Mouse (Mus musculus) left cerebral cortex, adult 8-10 months (tissue): Measurements from ENCODE around the gene Amdhd2. TPM values are rescaled to one million over a fixed set of nuclear protein-coding genes. Genes with fewer than 3 reads are reported as not detected.

Experiments used
- DNase-seq, 2 experiments: peaks; one replicate each; pipeline ENCODE4 v3.0.0; 2022; ENCODE audit warnings: low spot score in 2 of 2
- total RNA-seq, 4 experiments: library from RNA; stranded (reverse); gene quantifications; 2 replicates each; pipeline ENCODE4 v1.2.4; 2022

The Amdhd2 gene
- total RNA-seq, 4 experiments from 2014 or later = 34.8 to 48.2 (median 40.3) TPM

DNA sequence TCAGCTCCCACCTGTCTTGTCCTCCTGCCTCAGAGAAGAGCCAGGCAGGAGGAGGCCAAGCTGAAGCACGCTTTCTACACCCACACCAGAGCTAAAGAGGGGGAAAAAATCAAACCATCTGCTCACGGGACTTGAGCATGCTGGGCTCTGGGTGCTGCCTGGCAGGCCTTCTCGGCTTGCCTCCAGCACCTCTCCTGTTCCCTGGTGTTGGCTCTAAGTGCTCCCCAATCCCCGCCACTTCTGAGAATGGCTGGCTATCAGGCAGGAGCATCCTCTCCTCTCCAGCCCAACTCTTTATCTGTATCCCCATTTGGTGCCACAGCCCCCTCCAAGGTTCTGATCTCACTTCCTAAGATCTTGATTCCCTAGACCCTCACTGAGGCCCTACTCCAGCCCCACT lies 35.7 kb upstream of the Amdhd2 start:
- peak in 1 of 2 experiments; percentile 89 for DNase-seq

DNA sequence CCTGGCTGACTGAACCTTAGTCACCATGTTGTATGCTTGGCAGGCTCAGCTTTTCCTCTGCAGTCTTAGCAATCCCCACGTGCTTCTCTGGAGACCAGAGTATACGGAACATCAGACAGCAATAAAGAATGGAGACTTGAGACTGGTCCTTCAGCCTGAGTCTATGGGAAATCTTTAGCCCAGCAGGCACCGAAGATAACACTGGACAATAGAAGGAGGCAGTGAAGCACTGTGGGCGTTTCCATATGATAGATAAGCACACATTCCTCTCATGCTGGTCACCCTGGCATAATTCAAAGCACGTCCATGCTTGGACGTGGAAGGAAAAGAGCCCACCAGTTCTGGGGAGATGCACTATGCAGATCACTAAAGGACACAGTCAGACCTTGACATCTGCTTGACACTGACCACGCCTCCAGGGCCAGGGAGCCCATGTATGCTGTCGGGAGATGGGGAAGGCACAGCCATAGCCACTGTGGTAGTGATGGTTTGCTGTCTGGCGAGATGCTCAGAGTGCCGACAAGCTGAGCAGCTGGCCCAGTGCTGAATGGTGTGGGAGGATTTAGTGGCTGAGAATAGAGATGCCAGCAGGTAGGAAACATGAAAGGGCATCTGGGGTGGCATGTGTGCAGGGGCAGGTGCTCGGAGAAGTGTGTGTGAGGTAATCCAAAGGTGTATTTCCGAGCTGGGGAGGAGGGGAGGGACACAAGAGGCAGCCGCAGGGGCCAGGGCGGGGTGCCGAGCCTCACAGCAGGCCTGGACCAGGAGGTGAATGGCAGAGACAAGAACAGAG lies 33.7 kb upstream of the Amdhd2 start:
- peak in 1 of 2 experiments; percentile 70 for DNase-seq

DNA sequence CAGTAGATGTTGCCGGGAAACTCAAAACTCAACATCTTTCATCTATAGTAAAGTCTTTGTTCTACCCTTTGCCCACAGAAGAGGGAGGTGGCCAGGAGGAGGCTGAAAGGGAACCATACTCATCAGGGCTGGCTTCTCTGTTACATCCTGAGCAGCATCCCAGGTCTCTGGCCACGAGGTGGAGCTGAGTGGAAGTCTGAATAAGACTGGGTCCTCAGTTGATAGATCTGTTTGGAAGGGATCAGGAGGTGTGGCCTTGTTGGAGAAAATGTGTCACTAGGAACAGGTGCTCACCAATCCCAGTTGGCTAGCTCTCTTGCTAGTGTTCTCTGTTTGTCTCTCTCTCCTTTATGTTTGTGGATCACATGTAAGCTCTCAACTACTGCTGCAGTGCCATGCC lies 31.8 kb upstream of the Amdhd2 start:
- no peak for DNase-seq

DNA sequence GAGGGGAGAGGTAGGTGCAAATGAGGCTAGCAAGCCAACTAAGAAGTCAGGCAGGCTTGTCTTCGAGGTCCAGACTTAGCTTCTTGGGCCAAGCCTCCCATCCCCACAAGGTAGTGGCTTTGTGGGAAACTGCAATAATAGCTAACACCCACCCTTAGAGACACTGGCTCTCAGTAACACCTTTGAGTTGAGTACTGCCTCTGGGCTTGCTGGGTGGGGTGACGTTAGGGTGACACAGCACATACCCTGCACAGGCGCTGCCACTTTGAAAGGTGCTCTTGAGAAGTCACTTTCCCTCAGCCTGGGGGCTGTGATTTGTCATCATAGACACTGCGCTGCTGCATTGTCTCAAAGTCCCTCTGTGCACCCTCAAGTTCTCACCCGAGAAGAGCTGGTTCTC lies 30.2 kb upstream of the Amdhd2 start:
- DNase-seq = no peak

DNA sequence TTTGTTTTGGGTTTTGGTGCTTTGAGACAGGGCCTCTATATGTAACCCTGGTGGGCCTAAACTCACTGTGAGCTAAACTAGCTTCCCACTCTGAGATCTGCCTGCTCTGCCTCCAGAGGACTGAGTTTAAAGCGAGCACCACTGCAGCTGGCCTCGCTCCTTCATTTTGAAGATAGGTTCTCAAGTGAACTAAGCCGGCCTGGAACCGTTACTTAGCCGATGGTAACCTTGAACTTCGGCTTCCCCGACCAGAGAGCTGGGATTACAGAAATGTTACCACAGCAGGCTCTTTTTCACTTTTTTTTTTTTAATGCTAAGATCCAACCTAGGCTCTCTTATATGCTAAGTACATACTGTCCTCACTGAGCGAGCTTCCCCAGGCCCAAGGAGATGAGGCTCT lies 29.7 kb upstream of the Amdhd2 start:
- no peak for DNase-seq

DNA sequence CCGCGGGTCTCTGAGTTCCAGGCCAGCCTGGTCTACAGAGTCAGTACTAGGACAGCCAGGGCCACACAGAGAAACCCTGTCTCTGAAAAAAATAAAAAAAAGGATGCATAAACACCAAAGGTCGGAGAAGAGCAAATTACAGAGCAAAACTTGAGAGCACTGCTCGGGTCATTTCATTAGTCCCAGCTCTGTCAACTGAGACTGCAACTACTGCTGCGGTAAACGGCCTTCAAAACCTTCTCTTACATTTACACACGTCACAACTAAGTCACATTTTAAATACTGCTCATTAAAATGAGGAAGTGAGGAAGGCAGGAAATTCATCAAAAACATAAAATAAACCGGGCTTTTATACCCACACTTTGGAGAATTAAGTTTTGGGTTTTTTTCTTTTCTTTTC lies 29.3 kb upstream of the Amdhd2 start:
- no peak for DNase-seq

DNA sequence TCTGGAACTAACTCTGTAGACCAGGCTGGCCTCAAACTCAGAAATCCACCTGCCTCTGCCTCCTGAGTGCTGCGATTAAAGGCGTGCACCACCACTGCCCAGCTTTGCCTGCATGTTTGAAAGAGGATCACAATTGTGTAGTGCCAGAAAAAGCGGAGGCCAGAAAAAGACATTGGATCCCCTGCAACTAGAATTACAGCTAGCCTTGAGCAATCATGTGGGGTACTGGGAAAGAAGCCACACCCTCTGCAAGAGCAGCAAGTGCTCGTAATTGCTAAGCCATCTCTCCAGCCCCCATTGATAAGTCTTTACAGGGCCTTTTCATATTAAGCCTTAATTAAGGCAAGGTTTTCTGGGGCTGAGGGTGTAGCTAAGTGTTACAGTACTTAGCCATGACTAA lies 27.9 kb upstream of the Amdhd2 start:
- no peak for DNase-seq

DNA sequence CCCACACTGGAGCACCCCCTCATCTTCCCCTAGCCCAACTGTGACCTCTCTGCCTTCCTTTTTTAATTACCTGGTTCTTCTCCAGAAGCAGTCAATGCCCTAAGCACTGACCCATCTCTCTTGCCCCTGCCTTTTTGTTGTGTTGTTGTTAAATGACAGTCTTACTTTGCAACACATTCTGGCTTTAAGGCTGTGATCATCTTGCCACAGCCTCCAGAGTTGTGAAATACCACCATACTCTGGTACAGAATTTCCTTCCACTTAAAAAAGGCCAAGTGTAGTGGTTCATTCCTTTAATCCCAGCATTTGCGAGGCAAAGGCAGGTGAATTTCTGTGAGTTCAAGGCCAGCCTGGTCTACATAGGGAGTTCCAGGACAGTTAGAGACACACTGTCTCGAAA lies 27.4 kb upstream of the Amdhd2 start:
- no peak for DNase-seq

DNA sequence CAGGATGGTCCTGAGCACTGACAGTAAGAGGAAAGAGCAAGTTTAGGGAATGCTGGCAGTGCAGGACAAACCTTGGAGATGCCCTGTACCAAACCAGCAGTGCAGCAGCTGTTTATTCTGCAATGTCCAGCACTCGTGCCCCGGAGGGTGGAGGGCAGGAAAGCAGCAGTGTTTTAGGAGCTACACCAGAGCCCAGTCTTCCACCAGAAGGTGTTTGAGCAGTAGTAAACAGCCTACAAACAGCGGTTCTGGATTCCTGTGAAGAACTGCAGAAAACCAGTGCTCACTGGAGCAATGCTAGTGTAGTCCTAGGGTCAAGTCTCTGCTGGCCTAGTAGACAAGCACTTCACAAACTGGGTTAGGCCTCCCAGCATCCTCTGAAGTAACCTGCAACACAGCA lies 10.7 kb upstream of the Amdhd2 start:
- no peak for DNase-seq

DNA sequence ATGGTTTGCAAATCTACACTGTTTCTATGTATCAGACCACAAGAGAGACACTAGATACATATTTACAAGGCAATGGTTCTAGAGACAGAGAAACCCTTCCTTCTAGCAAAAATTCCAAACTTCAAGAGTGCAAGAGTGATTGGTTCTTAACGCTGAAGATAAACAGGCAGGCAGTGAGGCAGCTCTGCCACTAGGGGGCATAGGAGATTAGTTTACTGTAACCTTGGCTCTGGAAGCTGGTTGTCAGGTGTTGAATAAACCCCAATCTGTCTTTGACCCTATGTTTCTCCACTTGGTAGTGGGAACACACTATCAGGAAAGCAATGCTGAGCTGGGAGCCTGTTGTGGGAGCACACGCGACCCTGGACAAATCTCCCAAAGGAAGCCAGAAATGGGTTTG lies 9.9 kb upstream of the Amdhd2 start:
- peak in 1 of 2 experiments; percentile 47 for DNase-seq

DNA sequence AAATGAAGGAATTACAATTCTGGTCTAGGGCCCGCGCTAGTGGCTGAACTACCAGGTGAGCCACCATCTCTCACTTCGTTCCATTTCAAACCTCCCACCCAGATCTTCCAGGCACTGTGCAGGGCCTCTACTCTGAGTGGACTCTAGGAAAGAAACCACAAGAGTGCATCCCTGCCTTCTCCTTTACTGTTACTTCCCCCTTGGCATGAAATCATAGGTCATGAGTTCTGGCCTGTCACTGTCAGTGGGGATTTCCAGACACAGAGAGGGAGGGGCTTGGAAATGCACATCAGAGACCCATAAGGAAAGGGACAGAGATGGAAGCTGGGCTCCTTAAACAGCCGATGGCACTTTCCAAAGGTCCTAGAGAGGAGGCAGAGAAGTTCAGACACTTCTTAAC lies 8.2 kb upstream of the Amdhd2 start:
- DNase-seq = no peak

DNA sequence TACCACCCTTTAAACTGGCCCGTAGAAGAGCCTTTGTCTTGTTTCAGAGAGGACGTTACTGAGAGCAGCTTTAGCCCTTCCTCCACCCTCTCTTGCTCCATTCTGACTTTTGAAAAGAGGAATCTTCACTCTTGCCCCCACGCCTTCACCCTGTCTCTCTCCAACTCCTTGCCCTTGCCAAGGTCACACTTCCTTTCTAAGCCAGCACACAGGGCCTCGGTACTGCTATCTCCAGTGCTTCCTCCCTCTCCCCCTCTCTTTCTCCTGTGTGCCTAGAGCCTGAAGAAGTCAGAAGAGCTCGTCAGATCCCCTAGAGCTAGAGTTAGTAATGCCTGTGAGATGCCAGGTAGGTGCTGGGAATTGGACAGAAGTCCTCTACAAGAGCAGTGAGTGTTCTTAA lies 7.2 kb upstream of the Amdhd2 start:
- DNase-seq = no peak

DNA sequence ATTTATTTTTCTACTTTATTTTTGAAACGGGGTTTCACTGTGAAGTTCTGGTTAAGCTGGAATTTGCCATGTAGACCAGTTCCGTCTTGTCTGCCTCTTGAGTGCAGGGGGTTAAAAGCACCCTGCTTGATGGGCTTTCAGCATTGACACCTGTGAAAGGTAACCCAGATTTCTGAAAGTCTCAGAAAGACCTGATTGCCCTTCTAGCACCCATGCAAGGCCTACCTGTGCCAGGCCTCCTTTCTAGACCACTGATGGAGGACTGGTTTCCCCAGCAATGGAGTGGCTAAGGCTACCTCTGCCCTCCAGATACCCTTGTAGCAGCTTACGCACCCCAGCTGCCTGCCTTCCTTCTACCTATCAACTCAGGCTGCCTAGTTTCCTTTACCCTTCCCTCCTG lies 6.6 kb upstream of the Amdhd2 start:
- DNase-seq = no peak

DNA sequence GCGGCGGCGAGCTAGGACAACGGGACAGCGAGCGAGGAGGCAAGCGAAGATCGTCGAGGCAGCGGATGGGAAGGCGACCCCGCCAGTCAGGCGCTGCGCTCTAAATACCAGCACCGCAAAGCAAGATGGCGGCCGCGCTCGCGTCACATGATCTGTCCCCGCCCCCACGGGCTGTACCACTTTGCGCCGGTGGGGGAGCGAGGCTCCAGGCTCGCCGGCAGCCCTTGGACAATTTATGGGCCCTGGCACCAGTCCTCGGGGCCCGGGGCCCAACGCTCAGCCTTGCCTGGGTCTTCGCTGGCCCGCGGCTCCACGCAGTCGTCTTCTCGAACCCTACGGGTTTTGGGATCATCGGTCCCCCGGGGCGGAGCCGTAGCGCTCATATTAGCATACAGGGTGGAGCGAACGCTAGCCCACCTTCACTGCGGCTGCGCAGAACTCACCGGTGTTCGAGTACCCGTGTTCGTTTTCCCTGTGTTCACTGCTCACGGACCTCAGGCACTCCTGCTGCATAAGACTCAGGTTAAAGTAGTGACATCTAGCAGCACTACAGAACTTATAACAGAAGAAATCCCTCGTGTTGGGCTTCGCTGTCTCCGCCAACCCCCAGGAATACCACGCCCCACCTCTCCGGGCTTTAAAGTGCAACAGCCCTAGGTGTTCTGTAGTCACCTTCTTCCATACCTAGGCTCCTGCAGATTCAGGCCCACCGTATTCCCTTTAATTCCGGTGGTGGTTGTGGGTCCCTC lies 5.9 kb upstream of the Amdhd2 start, which contains the start of gene Atp6v0c:
Gene Atp6v0c, minus strand, starts transcription at position 386 of the 749 bp plus-strand sequence.
- peak; percentile 94 to 96 for DNase-seq

DNA sequence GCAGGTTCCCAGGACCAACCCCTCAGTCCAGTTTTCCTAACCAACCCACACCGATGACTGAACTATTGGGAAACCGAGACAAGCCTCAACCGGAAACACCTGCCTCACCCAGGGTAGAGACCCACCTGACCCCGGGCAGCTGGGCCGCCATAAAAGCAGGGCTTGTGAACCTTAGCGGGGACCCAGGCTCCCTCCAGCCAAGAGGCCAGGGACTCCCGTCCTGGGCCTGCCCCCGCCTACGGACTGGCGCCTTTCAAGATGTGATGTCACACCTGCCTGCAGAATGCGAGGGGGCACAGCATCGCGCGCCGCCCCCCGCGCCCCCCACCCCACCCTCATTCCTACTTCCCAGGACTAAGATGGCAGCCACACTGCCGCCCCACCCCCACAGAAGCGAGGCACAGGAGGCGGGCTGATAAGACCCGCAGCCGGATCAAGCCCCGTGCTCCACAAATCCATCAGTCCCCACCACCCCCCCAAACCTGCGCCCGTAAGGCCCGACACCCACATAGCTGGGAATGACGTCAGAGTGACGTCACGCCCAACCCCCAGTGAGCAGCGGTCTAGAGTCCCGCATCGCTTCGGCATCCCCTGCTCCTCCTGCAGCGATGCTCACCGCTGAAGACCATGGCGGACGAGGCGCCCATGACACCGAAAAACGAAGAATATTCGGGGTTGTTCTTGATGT lies 5.2 kb upstream of the Amdhd2 start:
- peak; percentile 24 to 75 for DNase-seq

DNA sequence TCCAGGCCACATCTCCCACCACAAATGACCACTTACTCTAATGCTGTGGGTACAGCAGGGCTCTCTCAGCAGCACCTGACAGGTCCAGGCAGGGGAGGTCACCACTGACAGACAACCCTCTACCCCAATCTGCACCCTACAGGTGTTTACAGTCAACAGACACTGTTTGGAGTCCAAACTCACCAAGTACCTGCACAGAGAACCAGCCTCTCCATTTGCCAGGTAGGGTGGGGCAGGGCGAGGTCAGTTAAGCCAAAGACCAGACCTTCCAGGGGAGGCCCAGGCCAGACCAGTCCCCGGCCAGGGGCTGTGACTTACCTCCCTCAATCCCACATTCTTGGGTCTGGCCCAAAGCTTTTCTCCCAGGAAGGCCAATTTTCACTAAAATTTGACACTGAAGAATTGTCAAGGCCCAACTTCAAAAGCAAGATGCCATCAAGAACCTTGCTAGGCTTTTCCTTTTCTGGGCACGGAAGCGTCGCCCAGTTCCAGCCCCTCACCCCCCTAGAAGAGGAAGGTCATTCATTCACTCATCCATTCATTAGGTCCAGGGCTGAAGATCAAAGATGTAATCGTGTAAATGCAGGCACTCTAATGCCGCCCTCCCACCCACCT lies 4.4 kb upstream of the Amdhd2 start:
- no peak for DNase-seq

DNA sequence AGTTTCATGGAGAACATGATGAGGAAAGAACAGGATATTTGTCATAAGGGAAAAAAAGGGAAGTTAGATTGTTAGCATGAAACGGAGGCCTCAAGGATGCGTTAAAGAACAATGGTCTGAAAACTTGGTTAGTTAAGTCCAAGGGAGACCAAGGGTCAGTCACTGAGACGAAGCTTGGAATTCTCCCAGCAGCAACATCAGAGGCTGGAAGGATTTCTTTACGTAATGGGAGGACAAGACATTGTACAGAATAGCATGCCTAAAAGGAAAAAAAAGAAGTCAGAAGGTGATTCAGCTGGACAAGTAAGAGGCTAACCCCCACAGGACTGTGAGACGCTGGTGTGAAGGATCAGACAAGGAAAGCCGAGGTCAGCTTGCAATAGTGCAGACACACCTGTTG lies 3.6 kb upstream of the Amdhd2 start:
- DNase-seq = no peak

DNA sequence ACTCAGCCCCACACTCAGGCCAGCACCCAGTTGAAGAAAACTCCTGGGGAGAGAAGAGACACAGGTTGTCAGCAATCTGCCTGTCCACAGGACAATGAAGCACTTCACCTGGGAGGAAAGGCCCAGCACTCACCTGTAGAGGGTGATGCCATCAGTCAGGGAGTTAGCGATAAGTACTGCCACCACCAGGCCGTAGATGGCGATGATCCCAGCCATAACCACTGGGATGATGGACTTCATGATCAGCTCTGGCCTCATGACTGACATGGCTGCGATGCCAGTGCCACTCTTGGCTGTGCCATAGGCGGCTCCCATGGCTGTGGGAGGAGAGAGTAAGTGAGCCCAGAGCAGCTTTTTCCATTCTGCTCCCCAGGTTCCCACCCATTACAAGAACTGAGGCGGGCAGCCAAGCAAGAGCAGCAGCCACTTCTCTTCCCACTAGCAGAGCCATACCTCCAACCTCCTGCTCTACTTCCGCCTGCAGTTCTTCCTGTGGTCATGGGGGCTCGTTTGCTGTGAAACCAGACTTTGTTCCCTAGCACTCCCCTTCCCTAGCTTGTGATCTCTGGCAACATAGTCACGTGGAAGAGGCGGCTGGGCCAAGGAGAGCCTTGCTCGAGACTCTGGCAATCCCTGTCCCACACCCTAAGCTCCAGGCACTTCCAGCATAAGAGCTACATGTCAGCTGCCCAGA lies 1.1 kb upstream of the Amdhd2 start:
- no peak for DNase-seq

DNA sequence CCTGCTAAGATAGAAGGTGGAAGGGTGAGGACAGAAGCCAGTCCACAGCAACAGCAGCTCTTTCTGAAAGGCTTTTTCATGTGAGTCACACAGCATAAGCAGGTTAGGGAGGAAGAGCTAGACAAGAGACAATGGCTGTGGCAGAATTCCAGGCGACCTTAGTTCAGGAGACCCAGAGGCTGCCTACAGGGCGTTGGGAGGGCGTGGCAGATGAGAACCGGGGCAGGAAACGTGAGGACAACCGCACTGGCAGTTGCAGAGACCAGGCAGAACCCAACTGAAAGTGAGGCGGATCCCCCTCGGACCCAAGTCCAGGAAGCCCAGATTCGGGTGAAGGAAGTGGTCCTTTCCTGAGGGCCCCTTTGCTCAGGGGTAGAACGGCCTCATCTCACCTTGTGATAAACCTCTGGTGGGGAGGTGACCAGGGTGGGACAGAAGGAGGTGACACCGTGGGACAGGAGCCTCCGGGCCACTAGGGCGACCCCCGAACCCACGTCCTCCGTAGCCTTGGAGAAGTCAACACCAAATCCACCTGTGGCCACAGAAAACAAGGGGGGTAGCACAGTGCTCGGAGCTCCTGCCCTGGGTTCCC lies 886 bp downstream of the Amdhd2 start:
- DNase-seq = peak in 1 of 2 experiments; percentile 39

DNA sequence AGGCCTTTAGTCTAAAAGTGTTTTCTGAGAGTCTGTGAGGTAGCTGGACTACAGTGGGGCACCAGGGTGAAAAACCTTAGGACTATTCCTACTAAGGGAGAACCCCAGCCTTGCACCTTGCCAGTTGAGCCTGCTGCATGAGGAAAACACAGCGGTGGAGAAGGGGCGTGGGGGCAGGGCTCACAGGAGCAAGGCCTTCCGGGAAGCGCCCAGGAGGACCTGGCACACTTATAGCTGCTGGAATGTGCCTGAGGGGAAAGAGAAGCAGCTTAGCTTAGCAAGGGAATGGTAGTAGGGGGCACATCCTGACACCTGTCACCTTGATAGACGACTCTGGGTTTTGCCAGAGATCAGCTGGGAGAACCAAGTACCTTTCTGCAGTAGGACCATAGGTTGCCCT lies 2.1 kb downstream of the Amdhd2 start:
- DNase-seq = no peak

DNA sequence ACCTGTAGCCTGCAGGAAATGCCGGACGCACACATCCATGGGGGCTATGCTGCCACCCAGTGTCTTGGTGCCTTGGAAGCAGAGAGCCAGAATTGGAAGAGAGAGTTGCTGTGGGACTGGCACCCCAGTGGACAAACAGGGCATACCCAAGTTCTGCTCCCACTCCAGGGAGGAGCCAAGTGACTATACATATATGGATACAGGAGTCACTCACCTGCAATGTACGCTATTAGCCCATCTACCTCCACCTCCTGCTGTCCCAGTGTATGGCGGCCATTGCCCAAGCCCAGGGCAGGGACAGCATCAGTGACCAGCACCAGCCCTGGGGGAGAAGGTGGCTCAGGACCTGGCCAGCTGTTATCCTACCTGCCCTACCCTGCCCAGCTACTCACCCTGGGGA lies 6.0 kb downstream of the Amdhd2 start:
- no peak for DNase-seq
